Mouse (Mus musculus) cerebellum, postnatal 14 days (tissue): ENCODE measurements around the gene Eml1.
"Not testable (repeated sequence)": the region's sequence is repeated elsewhere in the genome, so short reads cannot be mapped to it uniquely, and the experiment has no call there.

Source experiments
- DNase-seq, 2 experiments: peaks; one replicate each; pipeline ENCODE4 v3.0.0; 2021; ENCODE audit warnings: mixed read lengths in 2 of 2

Gene Eml1

DNA sequence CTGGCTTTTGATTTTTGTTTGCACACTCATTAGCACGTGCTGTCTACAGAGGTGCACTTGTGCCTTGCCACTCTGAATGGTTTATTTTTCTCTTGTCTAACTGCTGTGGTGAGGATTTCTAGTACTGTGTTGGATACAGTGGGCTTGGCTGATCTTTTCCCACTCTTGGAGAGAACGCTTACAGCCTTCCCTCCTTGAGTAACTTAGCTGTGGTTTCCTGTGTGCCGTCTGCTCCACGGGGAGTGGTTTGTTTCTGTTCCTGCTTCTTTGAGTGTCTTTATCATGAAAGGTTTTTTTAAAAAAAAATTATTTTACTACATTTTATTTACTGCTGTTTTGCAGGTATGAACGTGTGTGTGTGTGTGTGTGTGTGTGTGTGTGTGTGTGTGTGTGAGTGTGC is 108.0 kb downstream of the Eml1 start:
- no peak for DNase-seq

- DNase-seq = no peak
These were observed 110.1 kb downstream of the Eml1 start for GRCm38 (mm10) chr12:108480704-108481365.

GRCm38 (mm10) chr12:108489076-108489475 is 118.3 kb downstream of the Eml1 start:
- no peak for DNase-seq

DNA sequence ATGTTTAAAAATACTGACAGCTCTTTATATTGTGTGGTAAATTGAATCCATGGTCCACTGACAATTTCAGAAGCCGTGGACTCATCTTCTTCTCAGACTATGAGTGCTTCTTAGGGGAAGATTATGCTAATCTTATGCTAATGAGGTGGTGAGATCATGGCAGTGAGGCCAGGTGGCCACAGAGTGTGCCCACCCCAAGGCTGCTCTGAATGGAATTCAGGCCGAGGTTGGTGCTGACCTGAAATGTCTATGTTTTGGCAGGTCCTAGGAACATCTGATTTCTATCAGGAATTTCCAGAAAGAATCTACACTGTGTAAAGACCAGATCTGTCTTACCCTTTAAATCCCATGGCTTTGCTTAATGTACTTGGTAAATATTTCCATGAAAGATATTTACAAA is 119.0 kb downstream of the Eml1 start:
- DNase-seq = peak; percentile 49 to 56

GRCm38 (mm10) chr12:108490336-108490735 is 119.6 kb downstream of the Eml1 start:
- peak; percentile 46 to 52 for DNase-seq

GRCm38 (mm10) chr12:108490954-108491353 is 120.2 kb downstream of the Eml1 start:
- peak; percentile 94 to 95 for DNase-seq

- peak; percentile 76 to 78 for DNase-seq
These were observed 123.3 kb downstream of the Eml1 start for GRCm38 (mm10) chr12:108494011-108494541.

- no peak for DNase-seq
These were observed 124.9 kb downstream of the Eml1 start for GRCm38 (mm10) chr12:108495455-108496235.

DNA sequence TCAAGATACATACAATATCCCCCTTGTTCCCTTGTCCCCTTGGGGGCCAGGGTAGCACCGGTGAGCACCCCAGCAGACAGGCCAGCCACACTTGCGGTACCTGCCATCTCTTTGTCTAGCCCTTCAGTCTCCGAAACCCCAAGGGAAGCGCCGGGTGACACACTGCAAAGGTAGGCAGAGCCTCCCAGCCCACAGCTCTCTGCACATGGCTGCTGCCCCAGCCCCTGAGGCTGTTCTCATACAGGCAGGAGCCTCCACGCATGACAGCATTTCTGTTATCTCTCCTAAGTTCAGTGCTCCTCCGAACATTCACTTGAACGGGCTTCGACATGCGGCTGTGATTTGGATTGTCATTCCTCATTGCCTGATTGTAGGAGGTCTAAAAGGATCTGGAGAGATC is 132.3 kb downstream of the Eml1 start:
- DNase-seq = no peak

GRCm38 (mm10) chr12:108503582-108503981 is 132.8 kb downstream of the Eml1 start:
- DNase-seq = no peak

- DNase-seq = peak; percentile 53 to 63
These were observed 135.1 kb downstream of the Eml1 start for GRCm38 (mm10) chr12:108505846-108506245.

DNA sequence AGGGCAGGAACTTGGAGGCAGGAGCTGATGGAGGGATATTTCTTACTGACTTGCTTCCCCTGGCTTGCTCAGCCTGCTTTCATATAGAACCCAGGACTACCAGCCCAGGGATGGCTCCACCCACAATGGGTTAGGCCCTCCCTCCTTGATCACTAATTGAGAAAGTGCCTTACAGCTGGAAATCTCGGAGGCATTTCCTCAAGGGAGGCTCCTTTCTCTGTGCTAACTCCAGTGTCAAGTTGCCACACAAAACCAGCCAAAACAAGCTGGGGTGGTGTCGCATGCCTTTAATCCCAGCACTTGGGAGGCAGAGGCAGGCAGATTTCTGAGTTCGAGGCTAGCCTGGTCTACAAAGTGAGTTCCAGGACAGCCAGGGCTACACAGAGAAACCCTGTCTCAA is 136.3 kb downstream of the Eml1 start:
- not testable (repeated sequence) for DNase-seq

DNA sequence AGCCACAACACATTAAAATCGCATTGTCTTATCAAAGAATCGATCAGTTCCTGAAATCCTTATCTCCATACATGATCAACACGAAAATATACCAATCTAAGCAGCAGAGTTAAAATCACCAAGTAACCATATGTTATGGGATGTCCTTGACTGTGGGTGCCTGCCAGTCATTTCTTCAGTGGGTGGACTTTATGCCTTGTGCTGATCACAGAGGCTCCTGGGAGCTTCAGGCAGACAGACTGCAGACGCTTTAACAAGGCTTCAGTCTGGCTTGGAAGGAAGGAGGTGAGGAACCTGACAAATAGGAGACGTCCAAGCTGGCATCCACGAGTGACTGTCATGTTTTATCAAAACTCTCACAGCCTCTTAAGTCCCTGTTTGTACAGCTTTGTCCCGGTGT is 139.8 kb downstream of the Eml1 start:
- DNase-seq = no peak

DNA sequence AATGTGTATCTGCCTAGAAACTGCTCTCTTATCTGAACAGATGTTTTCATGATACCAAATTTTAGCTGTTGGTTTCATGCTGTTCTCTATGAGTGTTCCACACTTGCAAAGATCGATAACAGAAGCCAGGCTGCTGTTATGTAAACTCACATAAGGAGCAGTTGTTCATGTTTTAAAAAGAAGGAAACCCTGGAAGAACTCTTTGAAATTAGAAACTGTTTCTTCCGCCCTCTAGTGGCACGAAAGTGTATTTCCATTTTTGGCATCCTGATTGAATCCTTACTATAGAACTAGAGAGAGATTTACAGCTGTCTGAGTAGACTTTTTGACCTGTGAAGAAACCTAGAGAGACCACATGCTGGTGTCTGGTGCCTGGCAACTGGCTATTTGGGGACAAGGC is 140.3 kb downstream of the Eml1 start:
- DNase-seq = peak; percentile 49 to 63

DNA sequence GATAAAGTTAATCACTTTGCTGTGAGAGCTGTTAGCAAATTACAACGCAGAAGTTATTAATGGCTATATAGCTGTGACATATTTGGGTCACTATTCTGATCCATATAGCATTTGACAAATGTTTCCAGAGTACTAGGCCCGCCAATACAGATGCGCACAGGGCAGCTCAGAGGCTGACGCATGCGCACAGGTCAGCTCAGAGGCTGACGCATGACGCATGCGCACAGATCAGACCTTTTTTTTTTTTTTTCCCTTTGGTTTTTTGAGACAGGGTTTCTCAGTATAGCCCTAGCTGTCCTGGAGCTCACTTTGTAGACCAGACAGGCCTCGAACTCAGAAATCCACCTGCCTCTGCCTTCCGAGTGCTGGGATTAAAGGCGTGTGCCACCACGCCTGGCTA is 144.7 kb downstream of the Eml1 start:
- DNase-seq = no peak

DNA sequence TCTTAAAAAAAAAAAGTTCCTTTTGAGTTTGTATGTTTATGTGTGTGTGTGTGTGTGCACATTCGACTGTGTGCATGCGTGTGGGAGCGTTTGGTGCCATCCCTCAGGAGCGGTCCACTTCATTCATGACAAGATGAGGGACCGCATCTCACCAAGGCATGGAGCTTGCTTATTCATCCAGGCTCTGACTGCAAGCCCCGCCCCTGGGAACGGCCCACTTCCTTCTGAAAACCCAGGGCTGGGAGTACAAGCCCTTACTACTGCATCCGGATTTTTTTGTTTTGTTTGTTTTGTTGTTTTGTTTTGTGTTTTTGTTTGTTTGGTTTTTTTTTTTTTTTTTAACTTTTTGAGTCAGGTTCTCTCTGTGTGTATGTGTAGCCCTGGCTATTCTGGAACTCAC is 148.6 kb downstream of the Eml1 start:
- DNase-seq = no peak

- DNase-seq = peak; percentile 70 to 81
These were observed 158.5 kb downstream of the Eml1 start for GRCm38 (mm10) chr12:108529214-108529613.

GRCm38 (mm10) chr12:108534484-108534883 is 163.7 kb downstream of the Eml1 start:
- no peak for DNase-seq

DNA sequence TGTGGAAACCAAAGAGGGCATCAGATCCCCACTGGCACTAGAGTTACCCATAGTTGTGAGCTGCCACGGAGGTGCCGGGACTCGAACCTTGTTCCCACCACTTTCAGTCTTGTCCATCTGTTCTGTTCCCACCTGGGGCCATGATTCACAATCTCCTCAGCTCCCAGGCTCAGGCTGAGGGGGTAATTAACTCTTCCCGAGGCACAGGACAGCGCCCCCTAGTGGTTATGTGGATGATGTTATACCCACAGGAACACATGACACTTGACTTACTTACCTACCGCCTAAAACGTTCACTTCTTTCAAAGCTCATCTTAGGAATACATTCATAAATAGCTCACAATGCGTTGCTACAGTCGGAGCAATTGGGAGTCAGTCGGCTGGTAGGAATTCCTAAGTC is 165.7 kb downstream of the Eml1 start:
- DNase-seq = peak in 1 of 2 experiments; percentile 66

DNA sequence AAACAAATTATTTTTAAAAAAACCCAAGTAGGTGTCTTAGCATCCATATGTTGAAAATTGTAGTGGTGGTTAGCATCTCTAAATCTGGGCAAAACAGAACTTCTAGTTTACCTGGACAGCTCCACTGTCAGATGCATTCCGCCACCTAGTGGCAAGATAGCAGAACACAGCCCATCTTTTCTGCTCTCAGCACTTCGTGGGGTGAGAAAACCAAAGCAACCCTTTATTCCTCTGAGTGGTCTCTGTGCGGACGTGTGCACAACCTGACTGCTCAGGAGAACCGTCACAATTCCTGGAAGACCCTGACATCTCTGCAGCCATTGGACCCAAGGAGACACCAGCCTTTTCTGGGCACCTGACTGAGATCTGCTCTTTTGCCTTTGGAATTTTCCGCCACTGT is 170.3 kb downstream of the Eml1 start:
- peak; percentile 77 to 78 for DNase-seq

- peak; percentile 50 to 52 for DNase-seq
These were observed 175.9 kb downstream of the Eml1 start for GRCm38 (mm10) chr12:108546508-108547153.

- DNase-seq = no peak
These were observed 176.6 kb downstream of the Eml1 start for GRCm38 (mm10) chr12:108547251-108547875.

GRCm38 (mm10) chr12:108551731-108552130 is 181.0 kb downstream of the Eml1 start:
- no peak for DNase-seq
